Mouse (Mus musculus) adrenal gland, postnatal 14 days (tissue): ENCODE results near the gene Mtrr. TPM values are rescaled to one million over a fixed set of nuclear protein-coding genes. Genes with fewer than 3 reads are reported as not detected.

Source experiments
- DNase-seq: peaks from one replicate; pipeline ENCODE4 v3.0.0; 2021; ENCODE audit warnings: mixed read lengths
- total RNA-seq: library from RNA; stranded (reverse); gene quantifications from 2 replicates; pipeline ENCODE4 v1.2.3, GENCODE M21; 2021

Mtrr gene
- total RNA-seq, 1 experiment from 2014 or later: 18.6 TPM

- no peak for DNase-seq
Measured at GRCm38 (mm10) chr13:68568548-68568947, 13.4 kb downstream of the Mtrr start.

GRCm38 (mm10) chr13:68568110-68568509, 13.8 kb downstream of the Mtrr start:
- DNase-seq: no peak

- peak; percentile 38 for DNase-seq
Measured at GRCm38 (mm10) chr13:68553391-68553790, 28.6 kb downstream of the Mtrr start.

Other genes with a start within 250 kb of the Mtrr start
- 17.2 and 22.1 TPM in 2 replicates for gene Fastkd3, start 85 bp upstream of the Mtrr start, total RNA-seq
- gene 1700001L19Rik, start 15.3 kb upstream of the Mtrr start, total RNA-seq: 0.52 TPM in 1 of 2 replicates, not detected in the other